Mouse (Mus musculus) liver, embryonic 16.5 days (tissue): ENCODE data around the gene Celsr1. TPM values are rescaled to one million over a fixed set of nuclear protein-coding genes. Genes with fewer than 3 reads are reported as not detected.

Source experiments
- ATAC-seq: fragments of 200-750 bp; cut with Nextera tagmentation; 2 replicates; pipeline ENCODE4 v1.8.0; 2017; ENCODE audit warnings: low read depth, mild to moderate bottlenecking, moderate number of reproducible peaks, moderate library complexity
- H3K27ac ChIP-seq: fragments of 300-500 bp; sonication (generic); 2 replicates; pipeline ENCODE4 v1.5.1; 2014; ENCODE audit warnings: mild to moderate bottlenecking, low read length
- H3K27me3 ChIP-seq: fragments of 300-500 bp; sonication (generic); 2 replicates; pipeline ENCODE4 v1.6.1; 2014; ENCODE audit warnings: low read depth, low read length, mixed read lengths; ENCODE audit not compliant: control insufficient read depth, insufficient read depth
- H3K36me3 ChIP-seq: fragments of 300-500 bp; sonication (generic); 2 replicates; pipeline ENCODE4 v1.6.1; 2014; ENCODE audit warnings: mild to moderate bottlenecking; ENCODE audit not compliant: control insufficient read depth, insufficient read depth
- H3K4me1 ChIP-seq: fragments of 300-500 bp; sonication (generic); 2 replicates; pipeline ENCODE4 v1.6.1; 2014; ENCODE audit warnings: low read depth, low read length, mixed read lengths; ENCODE audit not compliant: control insufficient read depth
- H3K4me2 ChIP-seq: fragments of 300-500 bp; sonication (generic); 2 replicates; pipeline ENCODE4 v1.6.1; 2014; ENCODE audit warnings: low read depth, low read length, mixed read lengths
- H3K4me3 ChIP-seq: fragments of 300-500 bp; sonication (generic); 2 replicates; pipeline ENCODE4 v1.5.1; 2014; ENCODE audit warnings: low read depth, mild to moderate bottlenecking, low read length
- H3K9ac ChIP-seq: fragments of 300-500 bp; sonication (generic); 2 replicates; pipeline ENCODE4 v1.6.1; 2014; ENCODE audit warnings: low read depth, low read length
- H3K9me3 ChIP-seq: fragments of 300-500 bp; sonication (generic); replicated peaks from 2 replicates; pipeline ENCODE4 v1.6.1; 2016; ENCODE audit warnings: low read length; ENCODE audit not compliant: control insufficient read depth
- WGBS: fragments of 180-500 bp; shearing (Covaris S2); extraction: QIAGEN DNeasy Blood & Tissue Kit; methylation state at CpG from one replicate; pipeline ENCODE4 v1.1.7; 2014; ENCODE audit not compliant: insufficient replicate concordance; 5-methylcytosine and 5-hydroxymethylcytosine counted together
- polyA plus RNA-seq: library from polyadenylated mRNA; unstranded; fragments of >200 nt; fragmentation: Nextera tagmentation; extraction: Ambion mirVana; gene quantifications from 2 replicates; pipeline ENCODE4 v1.2.1, GENCODE M21; 2015

Gene Celsr1
- polyA plus RNA-seq, 1 experiment from 2014 or later = 0.09 TPM

DNA sequence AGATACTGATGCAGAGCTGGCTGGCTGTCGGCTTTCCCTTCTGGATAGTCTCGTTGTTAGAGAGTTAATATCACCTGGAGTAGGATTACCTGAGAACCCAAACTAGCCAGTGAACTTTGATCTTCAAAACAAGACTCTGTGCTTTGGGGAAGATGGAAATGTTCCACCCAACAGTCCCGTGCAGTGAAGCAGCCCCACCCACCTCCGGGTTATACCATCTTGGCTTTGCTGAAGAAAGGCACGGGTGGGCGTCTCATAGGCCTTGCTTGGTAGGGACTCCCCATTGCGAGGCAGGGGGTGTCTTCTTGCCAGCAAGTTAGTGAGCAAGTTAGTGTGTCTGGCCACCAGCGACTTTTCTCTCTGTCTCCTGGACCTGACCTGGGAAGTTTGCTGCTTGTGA, 42.8 kb upstream of the Celsr1 start:
- Histone ChIP-seq H3K9ac (no peak overlapping the region), H3K4me1 (peaks cover under 1% of the 10 kb centered on the region), H3K4me2 (no peak overlapping the region), H3K27me3 (no peaks in the 10 kb centered on the region), H3K27ac (no peak overlapping the region), H3K36me3 (no peaks in the 10 kb centered on the region), H3K9me3 (no peaks in the 10 kb centered on the region), H3K4me3 (no peak overlapping the region)
- no peak for ATAC-seq
- WGBS = 68% methylated on average over 8 of the region's 8 CpGs

DNA sequence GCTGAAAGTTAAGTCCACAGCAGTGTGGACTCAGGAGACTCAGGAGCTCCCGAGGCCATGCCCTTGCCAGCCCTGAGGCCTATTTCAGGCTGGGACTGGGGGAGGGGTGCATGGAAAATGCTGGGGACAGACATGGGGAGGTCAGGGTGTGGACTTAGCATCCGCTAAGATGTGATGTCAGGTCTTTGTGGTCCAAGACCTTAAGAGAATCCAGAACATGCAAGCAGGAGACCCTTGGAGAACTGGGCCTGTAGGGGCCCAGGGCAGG, 42.4 kb upstream of the Celsr1 start:
- Histone ChIP-seq H3K9ac (no peak overlapping the region), H3K9me3 (no peaks in the 10 kb centered on the region), H3K4me1 (peaks cover 5% of the 10 kb centered on the region), H3K36me3 (no peaks in the 10 kb centered on the region), H3K4me3 (no peak overlapping the region), H3K27me3 (no peaks in the 10 kb centered on the region), H3K27ac (no peak overlapping the region), H3K4me2 (no peak overlapping the region)
- WGBS = 71% methylated on average over 2 of the region's 2 CpGs
- ATAC-seq = no peak

DNA sequence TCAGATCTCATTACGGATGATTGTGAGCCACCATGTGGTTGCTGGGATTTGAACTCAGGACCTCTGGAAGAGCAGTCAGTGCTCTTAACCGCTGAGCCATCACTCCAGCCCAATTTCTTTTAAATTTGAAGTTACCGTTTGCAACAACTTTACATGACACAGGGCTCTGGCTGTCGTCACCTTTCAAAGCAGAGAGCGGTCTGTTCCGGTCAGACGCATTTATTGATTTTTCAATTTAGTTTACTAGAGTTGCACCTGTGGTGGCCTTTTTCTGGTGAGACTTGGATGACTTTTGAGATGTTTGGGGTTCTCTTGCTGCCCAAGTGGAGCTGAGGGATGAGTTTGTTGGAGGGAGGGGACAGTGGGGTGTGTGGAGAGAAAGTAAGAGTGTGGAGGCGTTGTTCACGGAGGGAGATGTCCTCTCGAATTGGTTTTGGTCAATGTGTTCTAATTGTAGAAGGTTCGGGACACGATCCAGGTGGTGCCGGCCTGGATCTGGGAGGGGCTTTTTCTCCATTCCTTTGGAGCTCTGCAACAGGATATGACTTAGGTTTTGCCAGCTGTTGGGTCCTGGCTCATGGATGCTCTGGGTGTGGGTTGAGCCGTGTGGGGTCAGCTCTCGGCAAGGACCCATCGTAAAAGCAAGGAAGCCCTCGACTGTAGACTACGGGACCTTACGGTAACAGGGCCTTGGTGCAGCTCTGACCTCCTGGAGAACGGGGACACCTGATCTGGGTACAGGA, 41.9 kb upstream of the Celsr1 start:
- Histone ChIP-seq H3K36me3 (no peaks in the 10 kb centered on the region), H3K27ac (no peak overlapping the region), H3K9ac (no peak overlapping the region), H3K4me3 (no peak overlapping the region), H3K4me1 (peaks cover 10% of the 10 kb centered on the region), H3K9me3 (no peaks in the 10 kb centered on the region), H3K4me2 (no peak overlapping the region), H3K27me3 (no peaks in the 10 kb centered on the region)
- WGBS = 88% methylated on average over 20 of the region's 20 CpGs
- ATAC-seq = no peak

DNA sequence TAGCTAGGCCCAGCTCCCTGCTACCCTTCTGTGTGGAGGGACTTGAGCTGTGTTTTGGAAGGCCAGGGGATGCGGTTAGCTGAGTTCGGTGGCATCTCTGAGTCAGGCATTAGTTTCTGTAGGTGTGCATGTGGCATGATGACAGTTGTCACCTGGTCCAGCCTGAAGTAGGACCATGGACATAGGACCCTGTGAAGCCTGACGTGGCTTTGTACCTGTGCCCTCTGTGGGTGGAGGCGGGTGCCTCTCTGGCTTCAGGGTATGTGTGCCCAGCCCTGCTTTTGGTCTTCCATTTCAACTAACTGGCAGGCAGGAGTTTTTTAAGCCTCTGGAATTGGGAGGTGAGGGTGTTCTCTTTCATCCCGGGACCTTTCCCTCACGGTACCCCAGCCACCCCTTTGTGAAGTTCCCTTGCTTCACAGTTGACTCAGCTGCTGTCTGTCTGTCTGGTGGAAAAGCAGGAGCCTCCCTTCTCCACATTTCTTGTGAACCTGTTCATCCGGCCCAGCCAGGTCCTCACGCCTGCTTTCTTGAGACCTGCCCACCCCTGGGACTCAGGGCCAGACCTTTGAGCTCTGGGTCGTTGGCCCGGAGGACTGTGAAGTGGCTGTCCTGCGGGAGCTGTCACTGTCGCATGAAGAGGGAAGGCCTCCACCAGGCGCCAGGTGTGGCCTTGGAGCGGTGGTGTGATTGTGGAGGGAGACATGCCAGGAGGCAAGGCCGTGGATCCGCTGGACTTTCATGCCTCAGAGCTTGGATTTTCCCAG, 40.8 kb upstream of the Celsr1 start:
- H3K27ac ChIP-seq = no peak overlapping the region
- H3K9ac ChIP-seq = no peak overlapping the region
- no peak overlapping the region for H3K4me3 ChIP-seq
- ATAC-seq = no peak
- no peaks in the 10 kb centered on the region for H3K36me3 ChIP-seq
- H3K27me3 ChIP-seq = no peaks in the 10 kb centered on the region
- H3K4me1 ChIP-seq = peaks cover 21% of the 10 kb centered on the region
- no peaks in the 10 kb centered on the region for H3K9me3 ChIP-seq
- no peak overlapping the region for H3K4me2 ChIP-seq
- WGBS = 79% methylated on average over 16 of the region's 16 CpGs

DNA sequence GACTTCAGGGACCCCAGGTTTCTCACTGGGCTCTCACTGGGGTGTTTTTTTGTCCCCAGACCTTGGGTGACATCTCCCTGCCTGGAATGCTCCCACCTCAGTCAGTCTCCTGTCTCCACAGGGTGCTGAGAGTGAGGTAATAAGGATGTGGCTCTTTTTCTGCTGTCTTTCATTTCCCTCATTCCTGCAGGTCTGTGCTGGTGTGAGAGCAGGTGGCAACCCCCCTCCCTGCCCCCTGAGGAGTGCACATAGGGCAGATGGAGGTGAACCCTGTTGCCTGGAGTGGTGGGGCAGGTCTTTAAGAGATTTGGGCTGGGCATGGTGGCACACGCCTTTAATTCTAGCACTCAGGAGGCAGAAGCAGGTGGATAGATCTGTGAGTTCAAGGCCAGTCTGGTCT, 37.6 kb upstream of the Celsr1 start:
- no peak for ATAC-seq
- 55% methylated on average over 1 of the region's 1 CpGs for WGBS

DNA sequence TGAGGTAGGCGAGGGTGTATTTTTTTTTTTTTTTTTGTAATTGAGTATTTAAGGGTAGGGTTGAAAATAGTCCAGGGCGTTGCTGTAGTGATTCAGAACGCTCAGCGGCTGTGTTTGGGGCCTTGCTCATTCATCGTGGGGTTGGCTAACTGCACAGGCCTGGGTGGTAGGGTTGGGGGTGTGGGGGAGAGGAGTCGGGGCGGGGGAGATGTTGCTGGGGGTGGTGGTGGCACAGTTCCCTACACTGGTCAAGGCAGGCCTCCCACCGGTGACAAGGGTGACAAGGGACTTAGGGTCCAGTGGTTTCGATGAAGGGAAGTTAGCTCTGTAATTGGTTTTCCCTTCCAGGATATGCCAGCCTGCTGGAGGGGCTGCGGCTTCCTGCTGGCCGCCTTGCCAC, 36.8 kb upstream of the Celsr1 start:
- WGBS = 26% methylated on average over 11 of the region's 11 CpGs
- no peaks in the 10 kb centered on the region for H3K27me3 ChIP-seq
- H3K9me3 ChIP-seq = no peaks in the 10 kb centered on the region
- H3K36me3 ChIP-seq = no peaks in the 10 kb centered on the region; the same call in 1 of the 2 replicates
- no peak for ATAC-seq
- no peak overlapping the region for H3K4me2 ChIP-seq
- H3K27ac ChIP-seq = peak overlapping the region; percentile 10; the same call in 1 of the 2 replicates
- no peak overlapping the region for H3K4me3 ChIP-seq
- H3K9ac ChIP-seq = no peak overlapping the region
- H3K4me1 ChIP-seq = peaks cover 36% of the 10 kb centered on the region

More for the DNA sequence above, 37.6 kb upstream of the Celsr1 start:
- H3K9me3 ChIP-seq = no peaks in the 10 kb centered on the region
- no peaks in the 10 kb centered on the region for H3K36me3 ChIP-seq
- H3K27me3 ChIP-seq = no peaks in the 10 kb centered on the region
- no peak overlapping the region for H3K27ac ChIP-seq
- no peak overlapping the region for H3K4me2 ChIP-seq
- no peak overlapping the region for H3K4me3 ChIP-seq
- peaks cover 35% of the 10 kb centered on the region for H3K4me1 ChIP-seq
- H3K9ac ChIP-seq = no peak overlapping the region

DNA sequence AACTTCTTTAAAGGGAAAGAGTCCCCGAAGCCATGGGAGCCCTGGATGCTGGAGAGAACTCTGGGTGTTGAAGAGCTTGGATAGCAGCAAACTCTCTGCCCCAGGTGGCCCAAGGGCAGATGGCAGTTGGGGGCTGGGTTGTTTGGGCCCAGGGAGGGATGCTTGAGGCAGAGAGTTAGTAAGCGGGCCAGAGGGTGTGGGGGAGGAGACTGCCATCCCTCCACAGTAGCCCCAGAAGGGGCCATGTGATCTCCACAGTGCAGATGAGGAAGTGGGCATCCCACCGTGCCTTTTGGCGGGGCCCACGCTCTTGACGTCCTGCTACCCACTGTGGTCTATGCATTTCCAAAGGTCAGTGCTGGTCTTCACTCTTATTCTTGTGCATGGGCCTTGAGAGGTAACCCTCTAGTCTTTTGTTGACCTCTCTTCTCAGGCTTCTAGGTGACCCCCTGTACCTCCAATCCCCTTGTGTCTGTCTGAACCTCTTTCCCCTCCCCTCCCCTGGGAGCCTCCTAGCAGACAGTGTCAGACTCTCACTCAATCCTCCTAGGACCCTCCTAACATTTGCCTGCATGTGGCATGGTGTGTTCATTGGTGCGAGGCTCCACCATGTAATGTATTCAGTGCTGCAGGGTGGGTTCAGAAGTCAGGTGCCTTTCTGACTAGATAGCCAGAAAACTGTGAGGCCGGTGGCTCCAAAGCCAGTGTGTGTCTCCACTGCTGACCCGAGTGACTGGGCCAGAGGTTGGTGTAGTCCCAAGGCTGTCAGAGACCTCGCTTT, 35.6 kb upstream of the Celsr1 start:
- peak overlapping the region; percentile 18; the same call in 1 of the 2 replicates for H3K27ac ChIP-seq
- no peaks in the 10 kb centered on the region for H3K27me3 ChIP-seq
- no peaks in the 10 kb centered on the region for H3K9me3 ChIP-seq
- no peak overlapping the region for H3K4me3 ChIP-seq
- WGBS = 58% methylated on average over 10 of the region's 10 CpGs
- H3K9ac ChIP-seq = no peak overlapping the region
- no peak overlapping the region for H3K4me2 ChIP-seq
- H3K4me1 ChIP-seq = peaks cover 48% of the 10 kb centered on the region
- no peak for ATAC-seq
- no peaks in the 10 kb centered on the region; the same call in 1 of the 2 replicates for H3K36me3 ChIP-seq

DNA sequence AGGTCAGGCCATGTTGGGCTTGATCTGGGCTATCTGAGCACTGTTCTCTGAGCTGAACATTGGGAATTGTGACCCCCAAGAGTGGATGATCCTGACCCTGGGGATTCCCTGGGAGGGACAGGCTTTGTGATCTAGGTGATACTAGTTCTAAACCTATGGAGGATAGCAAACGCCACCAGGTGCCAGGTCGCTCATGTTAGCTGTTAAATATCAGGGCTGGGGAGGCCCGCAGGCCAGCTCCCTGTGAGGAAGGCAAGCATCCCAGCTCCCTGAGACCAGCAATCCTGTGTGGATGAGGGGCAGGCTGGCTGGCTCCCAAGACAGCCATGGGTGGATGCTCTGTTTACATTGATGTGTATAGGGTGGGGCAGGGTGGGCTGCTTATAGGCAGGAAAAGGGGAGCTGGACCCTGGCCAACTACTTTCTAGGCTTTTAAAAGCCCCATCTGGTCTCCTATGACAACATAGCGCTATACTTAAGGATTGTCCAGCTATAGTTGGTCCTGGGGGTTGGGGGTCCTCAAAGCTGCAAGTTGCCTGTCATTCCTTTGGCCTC, 34.4 kb upstream of the Celsr1 start:
- Histone ChIP-seq H3K27me3 (no peaks in the 10 kb centered on the region), H3K4me1 (peaks cover 59% of the 10 kb centered on the region), H3K27ac (no peak overlapping the region), H3K9me3 (no peaks in the 10 kb centered on the region), H3K36me3 (no peaks in the 10 kb centered on the region; the same call in 1 of the 2 replicates), H3K9ac (no peak overlapping the region), H3K4me2 (no peak overlapping the region), H3K4me3 (no peak overlapping the region)
- no peak for ATAC-seq
- WGBS = 83% methylated on average over 4 of the region's 4 CpGs
